Mouse (Mus musculus) c-Kit-negative CD71-positive TER-119-positive erythroid progenitor cells, embryonic 14.5 days (primary cell): Measurements from ENCODE around the gene Trp63.
"Not testable (repeated sequence)": the region's sequence is repeated elsewhere in the genome, so short reads cannot be mapped to it uniquely, and the experiment has no call there.

Experiments
- DNase-seq: peaks from one replicate; pipeline ENCODE4 v3.0.0-alpha.2; 2013; ENCODE audit warnings: low read depth, low spot score

Gene Trp63

DNA sequence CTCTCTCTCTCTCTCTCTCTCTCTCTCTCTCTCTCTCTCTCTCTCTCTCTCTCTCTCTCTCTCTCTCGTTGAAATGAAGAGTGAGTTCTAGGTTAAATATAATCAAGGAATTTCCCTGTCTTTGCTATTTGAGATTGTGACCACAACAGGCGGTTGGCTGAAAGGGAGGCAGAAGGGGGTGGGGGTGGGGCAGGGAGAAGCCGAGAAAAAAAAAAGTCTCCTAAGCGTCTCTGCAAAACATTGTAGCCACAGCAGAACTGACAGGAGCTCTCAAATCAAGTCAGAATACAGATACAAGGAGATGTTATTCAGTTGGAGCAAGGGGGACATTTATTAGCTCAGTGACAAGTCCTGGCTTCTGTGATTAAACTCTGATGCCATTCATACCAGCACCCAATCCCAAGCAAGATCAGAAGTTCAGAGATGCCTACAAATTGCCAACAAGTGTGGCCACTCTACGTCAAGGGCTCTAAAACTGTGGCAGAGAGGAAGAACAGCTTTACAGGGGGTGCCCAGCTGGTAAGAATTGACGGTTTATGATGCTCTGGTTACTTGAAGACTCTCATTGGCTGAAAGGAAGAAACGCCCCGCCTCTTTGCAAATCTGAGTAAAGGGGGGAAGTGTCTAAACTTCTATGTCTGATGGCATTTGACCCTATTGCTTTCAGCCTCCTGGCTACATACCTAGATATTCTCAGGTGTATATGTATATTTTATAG lies at the start of gene Trp63:
TSS of gene Trp63 (plus strand) at position 233 of the 718 bp plus-strand sequence.
- no peak for DNase-seq

DNA sequence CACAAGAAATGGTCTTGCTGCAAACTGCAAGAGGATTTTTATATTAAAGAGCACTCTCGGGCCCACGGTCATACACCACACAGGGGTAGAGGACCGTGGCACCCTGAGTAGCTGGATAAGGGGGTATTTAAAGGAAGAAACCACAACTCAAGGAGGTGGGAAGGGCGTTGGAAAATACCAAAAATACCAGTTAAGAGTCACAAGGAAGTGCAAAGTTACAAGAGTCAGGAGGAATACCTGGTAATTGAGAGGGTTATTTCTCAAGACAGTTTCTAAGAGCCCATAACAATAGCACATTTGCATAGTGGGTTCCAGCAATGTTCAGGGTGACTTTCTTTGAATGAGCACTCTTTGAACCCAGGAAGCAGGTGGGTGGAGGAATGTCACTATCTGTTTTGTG lies 38.8 kb upstream of the Trp63 start:
- DNase-seq, result not testable (repeated sequence)

DNA sequence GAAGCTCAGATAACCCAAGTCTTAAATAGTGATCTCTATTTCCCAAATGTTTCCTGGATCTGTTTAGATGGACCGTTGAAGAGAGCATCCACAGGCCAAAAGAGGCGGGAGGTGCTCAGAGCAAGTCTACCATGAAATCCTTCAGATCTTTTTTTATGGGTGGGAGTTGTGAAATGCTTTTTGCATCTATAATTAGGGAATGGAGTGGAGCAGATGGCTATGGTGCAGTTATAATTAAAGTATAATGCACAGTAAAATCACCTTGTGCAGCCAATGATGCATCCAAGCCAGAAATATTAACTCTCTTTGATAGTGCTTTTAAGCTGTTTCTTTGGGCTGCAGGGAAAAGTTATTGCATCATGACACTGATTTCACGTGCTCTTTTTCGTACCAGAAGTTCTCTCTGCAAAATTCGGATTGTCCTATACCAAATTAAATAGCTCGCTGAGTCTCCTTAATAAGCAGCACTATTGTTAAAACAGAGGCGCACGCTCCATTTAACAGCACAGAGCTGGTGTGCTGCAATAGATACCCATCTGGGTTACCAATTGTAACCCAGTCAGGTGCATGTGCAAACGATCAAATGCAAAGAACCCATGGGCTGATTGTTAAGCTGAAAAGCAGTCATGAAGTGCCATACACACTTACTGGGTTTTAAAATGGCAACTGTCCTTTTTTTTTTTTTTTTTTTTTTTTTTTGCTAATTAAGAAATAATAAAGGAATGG lies 22.9 kb upstream of the Trp63 start:
- DNase-seq, result no peak

DNA sequence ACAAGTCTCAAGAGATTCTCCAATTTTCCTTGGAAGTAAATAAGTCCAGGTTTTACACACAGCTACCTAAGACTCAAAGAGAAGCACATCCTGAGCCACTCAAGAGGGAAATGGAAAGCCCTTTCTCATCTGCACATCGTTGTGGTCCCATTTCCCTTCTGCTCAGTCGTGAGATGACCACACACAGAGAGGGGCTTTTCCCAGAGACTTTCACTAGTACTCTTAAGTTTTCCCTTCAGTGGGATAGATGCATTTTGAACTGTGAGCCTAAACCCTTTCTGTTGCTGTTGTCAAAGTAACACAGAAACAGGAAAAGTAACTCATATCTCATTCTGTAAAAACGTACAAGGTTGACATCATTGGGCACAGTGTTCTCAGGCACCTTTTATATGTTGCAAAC lies 20.4 kb upstream of the Trp63 start:
- no peak for DNase-seq

DNA sequence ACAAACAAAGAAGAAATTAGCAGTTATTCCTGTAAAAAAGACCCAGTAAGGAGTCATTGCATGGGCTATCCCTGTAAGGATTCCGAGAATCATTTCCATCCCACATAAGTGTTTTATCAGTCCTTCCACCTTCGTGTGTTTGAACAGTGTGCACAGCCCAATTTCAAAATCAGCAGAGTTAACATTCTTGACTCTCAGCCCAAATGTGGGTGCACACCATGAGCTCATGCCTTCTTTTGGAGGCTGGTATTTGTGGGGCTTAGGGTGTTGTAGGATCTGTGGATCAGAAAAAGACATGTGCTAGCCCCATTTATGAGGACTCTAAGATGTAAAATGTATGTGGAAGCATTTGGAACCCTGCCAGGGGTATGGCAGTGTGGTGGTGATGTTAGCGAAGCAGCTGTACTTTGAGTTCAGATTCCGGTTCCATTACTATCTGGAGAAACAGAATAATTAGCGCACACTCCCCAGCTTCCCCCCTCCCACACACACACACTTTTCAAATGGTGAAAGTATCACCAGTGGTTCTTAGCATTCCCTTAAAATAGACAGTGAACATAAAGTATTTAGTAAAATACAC lies 9.6 kb upstream of the Trp63 start:
- no peak for DNase-seq

DNA sequence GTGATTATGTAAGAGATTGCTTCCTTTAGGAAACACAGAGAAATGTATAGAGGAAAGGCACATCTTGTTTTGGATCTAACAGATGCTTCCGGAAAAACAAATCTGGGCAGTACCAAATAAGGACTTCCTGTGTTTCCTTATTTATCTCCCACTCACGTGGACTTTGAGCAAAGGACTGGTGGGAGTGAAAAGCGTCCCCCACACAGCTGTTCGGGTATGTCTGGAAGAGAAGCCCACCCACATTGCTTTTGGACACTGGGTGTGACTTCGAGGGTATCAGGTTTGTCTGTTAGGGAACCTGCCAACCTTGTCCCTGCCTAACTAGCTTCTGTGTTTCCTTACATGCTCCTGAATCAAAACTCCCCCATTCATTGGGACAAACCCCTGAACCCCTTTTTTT lies 3.2 kb upstream of the Trp63 start:
- no peak for DNase-seq

DNA sequence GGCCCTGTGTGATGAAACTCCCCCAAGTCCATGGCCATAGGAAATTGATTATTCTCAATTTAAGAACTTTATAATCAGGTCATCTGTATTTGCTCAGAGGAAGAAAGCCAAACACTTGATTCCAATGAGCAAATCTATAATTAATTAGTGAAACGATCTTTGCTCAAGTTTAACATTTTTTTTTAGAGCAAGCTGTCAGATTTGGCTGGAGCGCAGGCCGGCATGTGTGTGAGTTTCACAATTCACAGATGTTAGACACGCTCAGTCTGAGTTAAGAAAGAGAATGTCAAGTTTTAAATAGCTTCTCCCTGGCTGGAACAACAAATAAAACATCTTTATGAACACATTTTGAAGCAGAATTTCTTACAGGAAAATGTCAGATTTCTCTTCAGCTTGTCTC lies 1.0 kb upstream of the Trp63 start:
- no peak for DNase-seq

DNA sequence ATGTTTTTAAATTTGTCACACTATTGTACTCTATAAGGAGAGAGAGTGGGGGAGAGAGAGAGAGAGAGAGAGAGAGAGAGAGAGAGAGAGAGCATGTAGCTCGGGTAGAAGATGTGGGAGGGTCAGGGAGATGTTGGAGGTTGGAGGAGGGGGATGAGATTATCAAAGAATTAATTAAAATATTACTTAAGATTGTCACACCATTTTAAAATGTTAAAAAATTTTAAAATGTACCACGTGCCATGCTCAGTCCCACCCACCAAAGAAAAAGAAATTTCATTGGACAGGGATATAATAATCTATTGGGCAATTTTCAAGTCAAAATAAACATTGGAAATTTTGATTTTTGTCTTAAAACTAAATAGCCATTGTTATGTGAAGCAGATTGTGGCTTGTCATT lies 1.0 kb downstream of the Trp63 start:
- DNase-seq, result no peak

DNA sequence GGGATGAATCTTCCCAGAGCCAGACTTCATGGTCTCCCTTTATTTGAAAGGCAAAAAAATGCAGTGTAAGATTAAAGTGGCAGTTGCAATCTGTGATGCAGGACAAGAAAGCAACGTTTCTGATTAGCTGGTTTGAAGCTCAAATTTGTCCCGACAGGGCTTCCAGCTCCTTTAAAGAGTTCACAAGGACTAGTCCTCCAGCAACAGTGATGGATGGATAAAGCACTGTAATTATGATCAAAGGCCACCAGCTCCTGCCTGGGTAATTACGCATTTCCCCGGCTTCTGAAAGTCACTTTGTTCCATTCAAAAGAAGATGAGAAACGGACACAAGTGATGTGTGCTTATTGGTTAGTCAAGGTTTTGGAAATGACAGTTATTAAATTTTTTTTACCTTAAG lies 7.0 kb downstream of the Trp63 start:
- DNase-seq, result no peak

DNA sequence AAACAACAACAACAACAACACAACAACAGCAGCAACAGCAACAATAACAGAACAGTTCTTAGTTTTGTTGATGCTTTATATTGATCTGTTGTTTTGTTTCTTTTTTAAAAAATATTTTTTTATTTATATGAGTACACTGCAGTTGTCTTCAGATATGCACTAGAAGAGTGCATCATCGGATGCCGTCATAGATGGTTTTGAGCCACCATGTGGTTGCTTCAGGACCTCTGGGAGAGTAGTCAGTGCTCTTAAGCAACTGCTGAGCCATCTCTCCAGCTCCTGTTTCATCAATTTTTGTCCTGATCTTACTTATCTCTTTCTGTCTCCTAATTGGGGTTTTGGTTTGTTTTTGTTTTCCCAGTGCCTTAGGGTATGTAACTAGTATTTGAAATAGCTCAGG lies 17.7 kb downstream of the Trp63 start:
- no peak for DNase-seq

DNA sequence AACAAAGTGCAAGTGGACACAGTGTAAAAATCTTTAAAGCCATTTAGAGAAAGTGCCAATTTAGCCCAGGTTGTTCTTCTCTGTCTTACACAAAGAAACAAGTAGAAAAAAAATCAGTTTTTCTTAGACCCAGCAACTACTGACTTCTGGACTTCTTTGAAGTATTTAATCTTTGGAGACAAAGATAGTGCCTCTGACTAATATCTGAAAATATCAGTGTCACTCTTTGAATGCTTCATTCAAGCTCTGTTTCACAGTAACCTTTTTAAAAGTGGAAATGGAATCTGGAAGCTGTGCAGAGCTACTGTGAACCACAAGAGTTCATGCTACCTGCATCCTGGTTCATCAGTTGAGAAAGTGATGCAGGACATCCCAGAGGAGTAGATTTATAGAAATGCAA lies 22.7 kb downstream of the Trp63 start:
- DNase-seq, result no peak

DNA sequence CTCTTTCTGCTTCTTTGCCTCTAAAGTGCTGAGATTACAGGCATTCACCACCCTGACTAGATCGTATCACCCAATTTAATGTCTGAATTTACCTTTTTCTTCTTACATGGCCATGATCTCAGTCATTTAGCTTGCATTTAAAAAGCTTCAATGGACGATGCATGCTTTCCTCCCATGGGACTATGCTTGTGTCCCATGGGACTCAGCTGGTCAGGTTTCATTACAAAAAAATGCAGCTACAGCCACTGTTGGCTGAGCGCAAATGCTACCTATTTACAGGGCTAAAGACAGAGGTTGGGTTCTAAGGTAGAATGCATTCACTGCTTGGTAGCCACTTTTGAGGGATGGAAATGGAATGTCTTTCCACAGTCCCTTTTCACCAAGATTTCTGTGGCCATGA lies 32.2 kb downstream of the Trp63 start:
- no peak for DNase-seq

DNA sequence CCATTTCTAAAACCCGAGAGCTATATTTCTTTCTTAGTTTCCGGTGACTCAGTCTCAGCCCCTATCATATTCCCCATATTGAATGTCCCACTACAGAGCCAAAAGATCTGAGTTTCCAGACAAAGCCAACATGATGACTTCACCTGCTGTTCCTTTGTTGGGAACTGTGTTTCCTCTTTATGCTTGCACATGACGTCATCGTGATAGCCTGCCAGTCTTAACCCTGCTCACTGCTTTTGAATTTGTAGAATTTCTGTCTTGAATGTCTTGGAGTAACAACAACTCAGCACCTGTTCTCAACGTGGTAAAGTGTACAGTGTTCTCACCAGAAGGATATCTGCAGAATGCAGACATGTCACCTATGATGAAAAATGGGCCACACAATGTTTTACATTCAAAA lies 39.6 kb downstream of the Trp63 start:
- DNase-seq, result no peak

DNA sequence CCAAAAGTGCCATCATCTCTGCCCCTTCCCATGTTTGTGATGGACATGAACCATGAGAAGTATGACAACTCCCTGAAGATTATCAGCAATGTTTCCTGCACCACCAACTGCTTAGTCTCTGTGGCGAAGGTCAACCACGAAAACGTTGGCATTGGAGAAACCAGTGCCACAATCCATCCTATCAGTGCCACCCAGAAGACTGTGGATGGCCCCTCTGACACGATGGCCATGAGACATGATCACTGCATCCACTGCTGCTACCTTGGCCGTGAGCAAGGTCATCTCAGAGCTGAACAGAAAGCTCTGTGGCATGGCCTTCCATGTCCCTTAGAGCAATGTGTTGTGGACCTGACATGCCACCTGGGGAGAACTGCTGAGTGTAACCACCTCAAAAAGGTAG lies 43.4 kb downstream of the Trp63 start:
- DNase-seq, result no peak

DNA sequence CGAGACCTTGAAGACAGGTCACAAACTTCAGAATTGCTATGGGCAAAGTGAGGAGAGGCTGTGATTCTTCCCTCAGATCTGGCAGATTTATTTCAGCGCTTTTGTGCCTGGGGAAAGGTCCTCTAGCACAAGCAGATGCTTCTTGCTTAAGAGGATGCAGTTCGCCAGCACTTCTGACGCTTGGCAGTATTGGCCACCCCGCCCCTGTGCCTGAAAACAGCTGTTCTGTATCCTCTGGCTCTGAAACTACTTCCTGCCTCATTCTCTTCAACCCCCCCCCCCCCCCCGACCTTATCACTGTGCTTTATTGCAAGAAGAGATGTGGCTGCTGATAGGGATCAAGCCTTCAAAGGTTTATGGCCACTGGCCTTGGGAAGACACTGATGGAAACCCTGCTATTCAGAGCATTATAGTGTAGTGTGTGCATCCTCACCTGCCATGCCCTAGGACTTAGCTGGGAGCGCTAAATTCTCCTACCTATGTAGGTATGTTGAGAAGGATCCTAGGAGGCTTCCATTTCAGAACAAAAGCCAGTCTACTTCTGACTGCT lies 44.5 kb downstream of the Trp63 start:
- DNase-seq, result no peak

DNA sequence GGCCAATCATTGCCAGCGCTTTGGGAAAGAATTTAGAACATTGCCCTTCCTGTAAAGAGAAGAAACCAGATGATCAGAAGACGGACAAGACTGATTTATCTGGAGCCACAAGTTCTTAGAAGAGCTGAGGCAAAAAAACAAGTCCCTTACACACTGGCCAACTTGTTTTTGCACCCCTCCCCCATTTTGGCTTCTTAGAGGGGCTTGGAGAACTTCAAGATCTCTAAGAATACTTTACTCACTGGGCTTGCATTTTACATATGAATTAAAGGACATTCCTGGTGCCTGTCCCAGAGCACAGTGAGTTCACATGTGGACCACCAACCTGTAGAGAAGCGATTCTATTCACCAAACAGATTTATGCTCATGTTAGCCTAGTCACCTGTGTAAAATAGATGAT lies 53.3 kb downstream of the Trp63 start:
- DNase-seq, result no peak

DNA sequence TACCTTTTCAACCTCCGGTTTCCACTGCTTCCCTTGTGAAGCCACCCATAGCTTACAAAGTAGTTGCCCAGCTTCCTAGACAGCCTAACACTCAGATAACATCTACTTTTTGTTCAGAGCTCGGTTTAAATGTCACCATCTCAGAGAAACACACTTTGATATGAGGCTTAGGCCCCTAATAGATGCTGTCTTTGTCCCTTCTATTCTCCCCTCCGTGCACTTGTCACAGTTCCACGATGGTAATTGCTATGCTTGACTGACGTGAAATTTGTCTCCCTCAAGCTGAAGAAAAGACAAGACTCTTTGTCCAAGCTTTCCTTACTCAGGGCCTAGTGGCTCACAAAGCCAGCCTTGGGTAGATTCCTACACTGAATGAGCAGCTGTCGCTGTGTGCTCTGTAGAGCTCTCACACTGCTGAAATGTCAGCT lies 54.1 kb downstream of the Trp63 start:
- no peak for DNase-seq

DNA sequence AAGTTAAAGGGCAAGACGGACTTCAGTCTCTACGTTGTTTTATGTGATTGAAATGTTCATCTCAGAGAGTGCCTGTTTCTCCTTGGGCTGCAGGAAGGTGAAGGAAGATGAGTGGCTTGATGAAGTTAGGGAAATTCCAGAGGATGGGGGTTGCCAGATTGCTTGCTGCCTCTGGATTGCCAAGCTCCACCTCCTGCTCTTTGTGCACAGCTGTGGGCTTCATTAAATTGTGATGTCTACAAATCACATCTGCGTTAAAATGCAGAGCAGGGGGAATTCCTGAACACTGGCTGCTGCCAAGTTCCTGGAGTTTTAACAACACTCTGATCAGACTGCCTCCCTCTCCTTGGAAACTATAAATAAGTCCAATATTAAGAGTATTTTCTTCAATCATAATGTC lies 63.2 kb downstream of the Trp63 start:
- no peak for DNase-seq

DNA sequence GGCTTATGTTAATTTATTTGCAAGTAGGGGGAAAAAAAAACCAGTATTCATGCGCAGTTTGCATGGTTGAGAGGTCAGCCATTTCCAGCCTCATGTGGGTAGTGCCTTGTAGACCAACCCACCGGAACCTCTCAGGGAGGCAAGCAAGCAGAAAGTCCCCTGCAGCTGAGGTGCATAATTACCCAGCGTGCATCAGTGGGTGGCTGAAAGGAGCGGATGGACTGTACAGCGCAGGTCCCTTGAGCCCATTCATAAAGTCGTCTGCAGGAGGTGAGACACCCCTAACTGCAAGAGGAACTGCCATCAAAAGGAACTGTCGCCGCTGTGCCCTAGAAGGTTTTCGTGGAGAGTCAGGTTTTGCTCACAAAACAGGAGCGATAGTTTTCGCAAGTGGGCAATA lies 68.3 kb downstream of the Trp63 start:
- DNase-seq, result no peak

DNA sequence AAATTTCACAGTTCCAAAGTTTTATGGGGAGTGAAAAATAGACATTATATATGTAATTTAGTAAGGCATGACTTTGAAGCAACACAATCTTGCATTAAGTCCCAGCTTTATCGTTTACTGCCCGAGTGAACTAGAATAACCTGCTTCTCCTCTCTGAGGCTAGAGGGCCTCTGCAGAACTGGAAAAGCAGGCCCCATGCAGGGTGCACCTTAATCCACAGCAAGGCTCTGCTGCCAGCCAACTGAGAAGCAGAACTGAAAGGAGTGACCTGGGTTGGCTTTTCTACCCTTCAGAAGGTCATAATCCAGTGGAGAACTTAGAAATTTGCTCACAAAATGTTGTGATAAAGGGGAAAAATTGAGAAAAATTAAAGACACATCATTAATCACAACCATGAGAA lies 74.5 kb downstream of the Trp63 start:
- DNase-seq, result no peak

DNA sequence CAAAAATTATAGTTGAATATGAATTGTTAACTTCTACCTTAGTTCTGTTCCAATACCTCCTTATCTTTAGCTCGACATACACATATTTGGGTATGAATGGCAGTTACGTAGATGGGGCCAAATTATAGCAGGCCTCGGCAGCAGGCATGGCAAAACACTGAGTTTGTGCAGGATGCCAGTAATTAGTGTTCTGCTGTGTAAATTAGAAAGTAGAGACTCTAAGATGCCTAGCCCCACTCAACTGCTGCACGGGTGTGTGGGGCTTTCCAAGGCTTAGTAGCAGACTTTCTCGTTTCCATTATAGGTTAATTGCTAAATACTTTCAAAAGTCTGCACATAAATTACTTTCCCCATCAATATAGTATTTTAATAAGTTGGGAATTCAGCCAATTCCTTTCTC lies 82.0 kb downstream of the Trp63 start:
- no peak for DNase-seq

DNA sequence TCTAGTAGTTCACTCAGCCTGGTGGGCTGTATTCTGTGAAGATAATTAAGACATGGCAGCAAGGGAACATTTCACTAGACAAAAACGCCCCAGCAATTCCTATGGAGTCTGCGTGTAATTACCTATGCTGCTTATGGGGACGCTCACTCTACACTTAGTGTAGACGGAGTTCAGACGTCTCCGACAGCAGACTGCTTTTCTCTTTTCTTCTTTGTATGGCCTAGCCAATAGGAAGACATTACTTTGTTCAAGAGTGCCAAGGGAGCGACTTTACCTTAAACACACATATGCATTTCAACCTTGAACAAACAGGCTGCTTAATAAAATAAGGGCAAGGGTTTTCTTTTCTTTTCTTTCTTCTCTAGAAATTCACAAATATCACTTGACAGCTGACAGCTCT lies 91.0 kb downstream of the Trp63 start:
- no peak for DNase-seq

DNA sequence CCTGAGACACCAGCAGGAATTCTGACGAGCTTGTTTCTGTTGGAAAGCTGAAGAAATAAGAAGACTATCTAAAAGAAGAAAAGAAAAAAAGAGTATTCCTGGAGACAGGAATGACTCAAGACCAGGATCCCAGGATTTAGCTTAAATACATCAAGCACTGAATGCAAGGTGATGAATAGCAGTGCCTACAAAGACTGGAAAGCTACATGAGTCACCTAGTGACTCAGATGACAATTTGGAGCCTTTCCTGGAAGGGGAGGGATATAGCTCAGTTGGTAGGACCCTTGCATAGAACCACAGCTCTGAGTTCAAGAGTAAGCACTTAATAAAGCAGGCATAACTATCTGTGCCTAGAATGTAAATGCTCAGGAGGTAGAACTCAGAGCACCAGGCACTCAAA lies 93.9 kb downstream of the Trp63 start:
- no peak for DNase-seq
